Mouse (Mus musculus) hindbrain, postnatal 0 days (tissue): ENCODE measurements at regions not wholly inside any gene's neighbourhood (a gene's known extent, or its start where the extent isn't known, plus 50 kb on each side); places are given as distances from the start of the nearest gene placed in this dataset.

Experiments used
- ATAC-seq: fragments of 200-750 bp; cut with Nextera tagmentation; 2 replicates; pipeline ENCODE4 v1.8.0; 2017; ENCODE audit warnings: mild to moderate bottlenecking, moderate TSS enrichment, moderate library complexity
- DNase-seq: peaks from one replicate; pipeline ENCODE4 v3.0.0-alpha.2; 2015; ENCODE audit warnings: low spot score
- H3K27ac ChIP-seq: fragments of 300-500 bp; sonication (generic); 2 replicates; pipeline ENCODE4 v1.5.1; 2014; ENCODE audit warnings: mild to moderate bottlenecking
- H3K27me3 ChIP-seq: fragments of 300-500 bp; sonication (generic); 2 replicates; pipeline ENCODE4 v1.6.1; 2014; ENCODE audit warnings: low read length, mixed read lengths; ENCODE audit not compliant: insufficient read depth
- H3K36me3 ChIP-seq: fragments of 300-500 bp; sonication (generic); 2 replicates; pipeline ENCODE4 v1.6.1; 2014; ENCODE audit warnings: low read length, mixed read lengths; ENCODE audit not compliant: insufficient read depth
- H3K4me1 ChIP-seq: fragments of 300-500 bp; sonication (generic); 2 replicates; pipeline ENCODE4 v1.6.1; 2014; ENCODE audit warnings: antibody characterized with exemption, low read length, mixed read lengths; ENCODE audit not compliant: insufficient read depth
- H3K4me2 ChIP-seq: fragments of 300-500 bp; sonication (generic); 2 replicates; pipeline ENCODE4 v1.6.1; 2014; ENCODE audit warnings: low read depth, mild to moderate bottlenecking, low read length, moderate library complexity, mixed read lengths
- H3K4me3 ChIP-seq: fragments of 300-500 bp; sonication (generic); 2 replicates; pipeline ENCODE4 v1.5.1; 2014; ENCODE audit warnings: low read length
- H3K9ac ChIP-seq: fragments of 300-500 bp; sonication (generic); replicated peaks from 2 replicates; pipeline ENCODE4 v1.6.1; 2014; ENCODE audit warnings: mild to moderate bottlenecking, low read length, moderate library complexity, mixed read lengths
- H3K9me3 ChIP-seq: fragments of 300-500 bp; sonication (generic); 2 replicates; pipeline ENCODE4 v1.6.1; 2016; ENCODE audit warnings: low read length, mixed read lengths
- CTCF ChIP-seq: IDR thresholded peaks from 2 replicates; pipeline ENCODE4 v1.5.1; 2016; ENCODE audit warnings: antibody characterized with exemption, control low read depth, low read depth
- WGBS: fragments of 180-500 bp; shearing (Covaris S2); extraction: QIAGEN DNeasy Blood & Tissue Kit; methylation state at CpG from one replicate; pipeline ENCODE4 v1.1.7; 2014; 5-methylcytosine and 5-hydroxymethylcytosine counted together

DNA sequence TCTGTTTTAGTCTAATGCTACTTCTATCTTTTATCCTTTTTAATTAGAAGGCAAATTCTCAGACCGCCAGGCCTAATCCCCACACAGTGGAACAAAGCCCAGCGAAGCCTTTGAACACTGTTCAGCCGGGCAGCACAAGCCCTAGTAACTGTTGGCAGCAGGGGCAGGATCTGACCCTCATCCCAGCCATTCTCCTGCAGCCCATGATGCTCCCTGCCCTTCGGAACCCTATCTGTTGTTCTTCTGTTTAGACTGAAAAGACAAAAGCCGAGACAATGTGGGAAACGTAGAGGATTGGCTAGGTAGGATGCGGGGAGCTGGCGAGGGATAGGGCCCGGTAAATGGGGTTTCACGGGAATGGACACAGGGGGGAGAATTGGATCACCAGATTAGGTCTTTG is 64.6 kb upstream of the Otx2 start:
- Histone ChIP-seq H3K9me3 (no peaks in the 10 kb centered on the region), H3K9ac (no peak overlapping the region), H3K4me3 (no peak overlapping the region), H3K27ac (no peak overlapping the region), H3K4me2 (no peak overlapping the region), H3K36me3 (no peaks in the 10 kb centered on the region), H3K4me1 (no peaks in the 10 kb centered on the region), H3K27me3 (no peaks in the 10 kb centered on the region)
- TF ChIP-seq CTCF = no peak
- DNase-seq = no peak
- 40% methylated on average over 10 of the region's 10 CpGs for WGBS
- no peak for ATAC-seq

DNA sequence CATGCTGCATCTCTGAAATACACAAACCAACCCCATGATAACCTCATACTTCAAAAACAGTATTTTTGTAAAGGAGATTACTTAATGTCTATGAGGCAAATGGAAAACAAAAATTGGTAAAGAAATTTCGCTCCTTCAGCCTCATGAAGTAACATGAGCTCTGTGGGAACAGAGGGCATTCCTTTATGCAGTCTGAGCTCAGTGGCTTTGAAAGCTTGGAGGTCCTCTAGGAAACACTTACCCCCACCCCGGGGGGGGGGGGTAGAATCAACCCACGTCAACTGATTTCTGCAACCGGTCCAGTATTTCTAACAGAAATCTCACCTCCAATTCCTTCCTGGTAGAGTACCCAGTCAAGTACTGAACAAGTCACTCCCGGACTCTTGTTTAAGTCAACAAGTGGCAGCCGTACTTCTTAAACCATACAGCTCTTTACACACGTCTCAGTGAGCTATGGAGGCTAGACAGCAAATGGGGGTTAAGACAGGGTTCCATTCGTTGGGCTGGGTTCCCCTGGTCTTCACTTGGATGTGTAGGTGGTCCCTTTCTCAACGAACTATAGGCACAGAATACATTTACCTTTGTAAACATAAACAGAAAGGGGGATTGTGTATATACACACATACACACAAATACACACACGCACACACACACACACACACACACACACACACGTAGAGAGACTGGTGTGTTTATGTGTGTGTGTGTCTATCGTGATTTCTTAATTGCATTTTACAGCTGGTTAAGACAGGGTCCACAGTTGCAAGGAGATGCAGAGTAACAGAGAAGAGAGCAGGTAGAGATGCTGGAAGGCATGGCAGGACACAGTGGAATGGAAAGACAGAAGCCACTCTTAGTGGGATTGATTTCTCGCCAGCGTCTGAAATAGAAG is 63.6 kb upstream of the Otx2 start:
- DNase-seq (no peak), ATAC-seq (no peak)
- no peak overlapping the region for H3K4me3 ChIP-seq
- H3K9me3 ChIP-seq = no peaks in the 10 kb centered on the region
- H3K4me2 ChIP-seq = no peak overlapping the region
- 65% methylated on average over 14 of the region's 14 CpGs for WGBS
- H3K27me3 ChIP-seq = no peaks in the 10 kb centered on the region
- no peaks in the 10 kb centered on the region for H3K4me1 ChIP-seq
- no peak for TF ChIP-seq CTCF
- no peaks in the 10 kb centered on the region for H3K36me3 ChIP-seq
- H3K27ac ChIP-seq = no peak overlapping the region
- no peak overlapping the region for H3K9ac ChIP-seq

GRCm38 (mm10) chr14:48736211-48736610 is 62.6 kb upstream of the Otx2 start:
- DNase-seq = no peak
- Histone ChIP-seq H3K27ac (no peak overlapping the region), H3K27me3 (no peaks in the 10 kb centered on the region), H3K4me1 (no peaks in the 10 kb centered on the region), H3K9me3 (no peaks in the 10 kb centered on the region), H3K4me2 (no peak overlapping the region), H3K9ac (no peak overlapping the region), H3K4me3 (no peak overlapping the region), H3K36me3 (no peaks in the 10 kb centered on the region)
- no peak for TF ChIP-seq CTCF
- 50% methylated on average over 6 of the region's 6 CpGs for WGBS
- ATAC-seq = no peak

- DNase-seq (no peak), ATAC-seq (no peak)
- no peak for TF ChIP-seq CTCF
- H3K27me3 ChIP-seq = no peaks in the 10 kb centered on the region
- H3K9me3 ChIP-seq = no peaks in the 10 kb centered on the region
- H3K4me1 ChIP-seq = no peaks in the 10 kb centered on the region
- H3K9ac ChIP-seq = no peak overlapping the region
- no peak overlapping the region for H3K4me3 ChIP-seq
- no peak overlapping the region for H3K4me2 ChIP-seq
- WGBS = 41% methylated on average over 2 of the region's 2 CpGs
- H3K36me3 ChIP-seq = no peaks in the 10 kb centered on the region
- H3K27ac ChIP-seq = no peak overlapping the region
Measured at GRCm38 (mm10) chr14:48729996-48730395, 56.4 kb upstream of the Otx2 start.
